Mouse (Mus musculus) CH12.LX (cell line): Measurements from ENCODE around the gene Rad54l2. TPM values are rescaled to one million over a fixed set of nuclear protein-coding genes. Genes with fewer than 3 reads are reported as not detected.
A peak's percentile ranks its signal among the peaks of the same experiment; 100 is the strongest.

Source experiments
- DNase-seq: peaks from one replicate; pipeline ENCODE4 v3.0.0-alpha.2; 2013; ENCODE audit errors: extremely low read depth
- H3K27ac ChIP-seq: 2 replicates; pipeline ENCODE4 v1.5.1; 2012; ENCODE audit warnings: low read depth, mild to moderate bottlenecking, control low read depth, moderate library complexity; ENCODE audit not compliant: insufficient read depth
- H3K27me3 ChIP-seq: replicated peaks from 2 replicates; pipeline ENCODE3; 2012; ENCODE audit warnings: inconsistent platforms
- H3K36me3 ChIP-seq, 2 experiments: replicated peaks in 1 of 2; 2 replicates each; pipeline versions ENCODE3 to v1.6.1; 2012; ENCODE audit warnings: inconsistent platforms in 1 of 2, low read length in 1 of 2, mild to moderate bottlenecking in 1 of 2, mixed read lengths in 1 of 2, moderate library complexity in 1 of 2; ENCODE audit not compliant: control insufficient read depth in 1 of 2, insufficient read depth in 1 of 2
- H3K4me1 ChIP-seq, 2 experiments: 2 replicates each; pipeline ENCODE4 v1.6.1; 2012; ENCODE audit warnings: inconsistent platforms in 1 of 2, moderate library complexity in 1 of 2; ENCODE audit not compliant: insufficient read depth in 2 of 2, control insufficient read depth in 1 of 2
- H3K4me2 ChIP-seq: 2 replicates; pipeline ENCODE4 v1.6.1; 2012; ENCODE audit warnings: low read depth, mild to moderate bottlenecking, control low read depth; ENCODE audit not compliant: poor library complexity, insufficient read depth, severe bottlenecking
- H3K4me3 ChIP-seq, 3 experiments: fragments of 150-350 bp in 1 of 3; sonication (generic) in 1 of 3; replicated peaks in 1 of 3; 2 replicates each; pipeline versions ENCODE3 to v1.5.1; 2011 to 2012; ENCODE audit warnings: low read depth in 2 of 3, low read length in 2 of 3, mild to moderate bottlenecking in 2 of 3, moderate library complexity in 2 of 3, control low read depth in 1 of 3, improper control_type of control experiment in 1 of 3, inconsistent platforms in 1 of 3, mixed read lengths in 1 of 3; ENCODE audit not compliant: poor library complexity in 1 of 3
- H3K79me2 ChIP-seq: replicated peaks from 2 replicates; pipeline ENCODE4 v1.6.1; 2012; ENCODE audit warnings: mild to moderate bottlenecking, moderate library complexity; ENCODE audit not compliant: control insufficient read depth, poor library complexity, insufficient read depth, severe bottlenecking; ENCODE audit errors: extremely low read depth
- H3K9ac ChIP-seq: 2 replicates; pipeline ENCODE4 v1.6.1; 2012; ENCODE audit warnings: low read depth, mild to moderate bottlenecking, control low read depth, moderate library complexity; ENCODE audit not compliant: insufficient read depth
- H3K9me3 ChIP-seq: replicated peaks from 2 replicates; pipeline ENCODE3; 2012; ENCODE audit warnings: low read length, inconsistent platforms, mixed read lengths
- BHLHE40 ChIP-seq: IDR thresholded peaks from 2 replicates; pipeline ENCODE4 v1.6.1; 2011; ENCODE audit warnings: mild to moderate bottlenecking, low read depth, low read length, improper control_type of control experiment
- CTCF ChIP-seq, 2 experiments: IDR thresholded peaks in 1 of 2; conservative IDR thresholded peaks in 1 of 2; 2 replicates each; pipeline ENCODE4 v1.5.1; 2011 to 2012; ENCODE audit warnings: low read depth in 2 of 2, low read length in 2 of 2, improper control_type of control experiment in 1 of 2, inconsistent platforms in 1 of 2, mild to moderate bottlenecking in 1 of 2, moderate library complexity in 1 of 2
- E2F4 ChIP-seq: IDR thresholded peaks from 2 replicates; pipeline ENCODE4 v1.6.1; 2011; ENCODE audit warnings: low read depth, low read length, improper control_type of control experiment; ENCODE audit not compliant: insufficient replicate concordance
- ELF1 ChIP-seq: IDR thresholded peaks from 2 replicates; pipeline ENCODE4 v1.6.1; 2014; ENCODE audit warnings: low read depth, mild to moderate bottlenecking, inconsistent platforms, low read length, improper control_type of control experiment
- HCFC1 ChIP-seq: IDR thresholded peaks from 2 replicates; pipeline ENCODE4 v1.6.1; 2012; ENCODE audit warnings: low read depth, mild to moderate bottlenecking, inconsistent platforms, low read length, improper control_type of control experiment
- MAZ ChIP-seq: IDR thresholded peaks from 2 replicates; pipeline ENCODE4 v1.6.1; 2012; ENCODE audit warnings: low read depth, mild to moderate bottlenecking, inconsistent platforms, low read length, improper control_type of control experiment, moderate library complexity
- NELFE ChIP-seq: IDR thresholded peaks from 2 replicates; pipeline ENCODE4 v1.6.1; 2011; ENCODE audit warnings: low read depth, low read length, improper control_type of control experiment
- POLR2A ChIP-seq: IDR thresholded peaks from 2 replicates; pipeline ENCODE4 v1.6.1; 2011; ENCODE audit warnings: low read depth, mild to moderate bottlenecking, improper control_type of control experiment, low read length
- POLR2AphosphoS2 ChIP-seq: IDR thresholded peaks from 2 replicates; pipeline ENCODE4 v1.6.1; 2011; ENCODE audit warnings: low read depth, low read length, improper control_type of control experiment
- RAD21 ChIP-seq: IDR thresholded peaks from 2 replicates; pipeline ENCODE4 v1.6.1; 2011; ENCODE audit warnings: low read depth, mild to moderate bottlenecking, low read length, improper control_type of control experiment, moderate library complexity
- SMC3 ChIP-seq: IDR thresholded peaks from 2 replicates; pipeline ENCODE4 v1.6.1; 2011; ENCODE audit warnings: low read depth, low read length, improper control_type of control experiment
- UBTF ChIP-seq: IDR thresholded peaks from 2 replicates; pipeline ENCODE4 v1.6.1; 2012; ENCODE audit warnings: low read depth, mild to moderate bottlenecking, inconsistent platforms, low read length, improper control_type of control experiment, moderate library complexity
- USF1 ChIP-seq: IDR thresholded peaks from 2 replicates; pipeline ENCODE4 v1.6.1; 2014; ENCODE audit warnings: low read depth, mild to moderate bottlenecking, inconsistent platforms, low read length, improper control_type of control experiment
- USF2 ChIP-seq: conservative IDR thresholded peaks from 2 replicates; pipeline ENCODE4 v1.6.1; 2011; ENCODE audit warnings: low read depth, low read length, improper control_type of control experiment
- ZC3H11A ChIP-seq: IDR thresholded peaks from 2 replicates; pipeline ENCODE4 v1.6.1; 2012; ENCODE audit warnings: low read depth, mild to moderate bottlenecking, inconsistent platforms, low read length, improper control_type of control experiment
- ZKSCAN1 ChIP-seq: IDR thresholded peaks from 2 replicates; pipeline ENCODE4 v1.6.1; 2012; ENCODE audit warnings: low read depth, inconsistent platforms, low read length, improper control_type of control experiment, borderline replicate concordance
- dilution Hi-C: fragments of 300-500 bp; cut with MboI; formaldehyde crosslinking; loops from 2 replicates; pipeline ENCODE4 v1.14.3; 2020; ENCODE audit warnings: low sequenced_read_pairs; ENCODE audit not compliant: extremely low pct_unique_long_range_greater_than_20kb, extremely low pct_ligation_motif_present
- in situ Hi-C: fragments of 300-500 bp; cut with MboI; formaldehyde crosslinking; loops from 3 replicates; pipeline ENCODE4 v1.14.3; 2019; ENCODE audit warnings: low sequenced_read_pairs, low pct_ligation_motif_present, low pct_unique_long_range_greater_than_20kb, mixed read lengths
- polyA plus RNA-seq: library from polyadenylated mRNA; unstranded; fragments of >175 nt; gene quantifications from 2 replicates; pipeline ENCODE4 v1.2.1, GENCODE M21; 2012; ENCODE audit warnings: low read depth; ENCODE audit not compliant: insufficient read length
- total RNA-seq, 2 experiments: library from RNA; depleted of rRNA; stranded (reverse); fragments of 300-350 nt in 1 of 2; fragments of >200 nt in 1 of 2; gene quantifications; 2 replicates each; pipeline ENCODE4 v1.2.3; 2012 to 2014

The Rad54l2 gene
- total and polyA plus RNA-seq, 3 experiments: 7.2 to 16.5 (median 11.6) TPM

GRCm38 (mm10) chr9:106819201-106819600 lies 30.2 kb upstream of the Rad54l2 start:
- in situ Hi-C loops: loop anchor here (10.0 kb wide), 1 partner anchor 134 kb away; the partner anchor contains the start of gene Tex264
- H3K4me1 ChIP-seq: peaks cover 0 to 10% of the 10 kb centered on the region in 2 experiments; a peak in 2 of 4 replicates
- DNase-seq: peak; percentile 12
- TF ChIP-seq RAD21 (peak; percentile 62), NELFE (no peak), CTCF (conservative IDR thresholded peaks at IDR 0.05 in 1 of 2, IDR thresholded peaks at IDR 0.05 in 1 of 2; ENCODE audit: low read depth in 2 of 2, low read length in 2 of 2) (peak in 1 of 2 experiments; percentile 74; a peak in 2 of 4 replicates), SMC3 (peak; percentile 73), MAZ (0 out of 2 replicates have a peak, but pooled peaks have one; percentile 27)
- no peak overlapping the region for H3K9ac ChIP-seq
- no peaks in the 10 kb centered on the region for H3K27me3 ChIP-seq
- no peaks in the 10 kb centered on the region for H3K36me3 ChIP-seq
- H3K4me2 ChIP-seq: no peak overlapping the region
- peaks cover 12% of the 10 kb centered on the region for H3K79me2 ChIP-seq
- no peak overlapping the region for H3K27ac ChIP-seq
- dilution Hi-C loops: no loop called here
- H3K9me3 ChIP-seq: no peaks in the 10 kb centered on the region
- H3K4me3 ChIP-seq: no peak overlapping the region

GRCm38 (mm10) chr9:106818191-106818590 lies 29.2 kb upstream of the Rad54l2 start:
- in situ Hi-C loops: loop anchor here (10.0 kb wide), 1 partner anchor 133 kb away; the partner anchor contains the start of gene Tex264
- Histone ChIP-seq H3K4me3 (no peak overlapping the region), H3K4me1 (peaks cover 0 to 3% of the 10 kb centered on the region in 2 experiments; a peak in 2 of 4 replicates), H3K9me3 (no peaks in the 10 kb centered on the region), H3K27ac (no peak overlapping the region), H3K9ac (no peak overlapping the region), H3K36me3 (no peaks in the 10 kb centered on the region), H3K4me2 (no peak overlapping the region), H3K79me2 (peaks cover 4% of the 10 kb centered on the region), H3K27me3 (no peaks in the 10 kb centered on the region)
- TF ChIP-seq ZC3H11A (no peak), E2F4 (no peak), SMC3 (no peak), ZKSCAN1 (no peak), POLR2AphosphoS2 (no peak), USF1 (no peak), ELF1 (no peak), UBTF (no peak), BHLHE40 (no peak), HCFC1 (no peak), POLR2A (no peak), USF2 (no peak)
- no peak for DNase-seq
- dilution Hi-C loops: no loop called here
